Mouse (Mus musculus): Measurements from ENCODE around the gene S100a5.

S100a5 gene

DNA sequence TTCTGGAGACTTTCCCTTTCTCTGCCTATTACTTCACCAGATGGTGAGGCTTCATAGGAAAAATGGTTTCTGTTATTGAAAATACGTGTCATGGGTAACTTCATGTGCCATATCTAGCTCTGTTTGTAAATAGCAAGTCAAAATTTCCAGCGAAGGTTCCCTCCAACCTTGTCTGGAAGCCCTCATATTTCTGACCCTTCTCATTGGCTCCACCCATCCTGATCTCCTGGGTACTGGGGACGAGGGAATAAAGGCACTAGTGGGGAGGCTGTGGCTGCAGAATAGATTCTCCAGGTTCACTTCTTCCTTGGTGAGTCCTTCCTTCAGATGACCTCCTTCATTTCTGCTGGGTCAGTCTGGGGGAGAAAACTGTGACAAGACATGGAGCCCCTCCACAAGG, at the start of gene S100a5:
TSS of gene S100a5 (plus strand) at position 301 of the 400 bp plus-strand sequence.
- no peak for DNase-seq (ENCODE audit: low read depth, low spot score)

DNA sequence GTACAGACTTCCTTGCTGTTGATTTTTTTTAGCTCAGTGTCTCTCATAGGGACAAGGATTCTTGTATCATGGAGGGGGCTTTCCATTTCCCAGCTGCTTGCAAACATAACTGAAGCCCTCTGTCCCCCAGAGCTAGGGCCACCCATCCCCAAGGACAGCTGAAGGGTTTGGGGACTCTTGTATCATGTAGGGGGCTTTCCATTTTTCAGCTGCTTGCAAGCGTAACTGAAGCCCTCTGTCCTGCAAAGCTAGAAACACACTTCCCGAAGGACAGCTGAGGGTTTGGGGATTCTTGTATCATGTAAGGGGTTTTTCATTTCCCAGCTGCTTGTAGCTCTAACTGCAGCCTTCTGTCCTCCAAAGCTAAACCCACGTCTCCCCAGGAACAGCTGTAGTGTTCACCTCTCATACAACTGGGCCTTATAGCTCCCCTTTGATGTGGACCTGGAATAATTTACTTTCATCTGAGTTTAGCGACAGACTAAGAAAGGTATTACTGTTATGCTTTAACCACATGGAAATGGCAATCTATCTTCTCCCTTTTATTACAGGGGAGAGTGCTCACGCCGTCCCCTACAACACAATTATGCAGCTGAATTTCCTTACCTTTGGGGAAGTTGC, 48.2 kb upstream of the S100a5 start, which contains the start of gene S100a3:
TSS of gene S100a3 (plus strand) at position 571 of the 621 bp plus-strand sequence.
- no peak for DNase-seq (ENCODE audit: low read depth, low spot score)

- DNase-seq (ENCODE audit: low read depth, low spot score), result no peak
These were observed 33.6 kb upstream of the S100a5 start for GRCm38 (mm10) chr3:90574691-90575090.

DNA sequence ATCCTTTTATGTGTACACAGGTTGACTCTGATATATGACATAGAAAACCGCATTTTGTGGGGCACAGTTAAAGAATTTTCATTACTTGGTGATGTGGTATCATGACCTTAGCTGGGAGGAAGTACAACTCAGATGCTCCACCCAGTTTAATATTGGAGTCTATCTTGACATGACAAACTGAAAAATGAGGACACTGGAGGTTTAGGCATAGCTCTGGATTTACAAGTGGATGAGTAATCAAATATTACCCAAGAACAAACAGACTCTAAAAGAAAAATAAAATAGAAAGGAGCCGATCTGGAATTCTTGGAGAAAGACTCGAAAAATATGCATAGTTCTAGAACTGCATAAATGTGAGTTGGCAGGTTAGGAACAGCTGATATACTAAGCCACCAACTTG, 33.0 kb upstream of the S100a5 start:
- no peak for DNase-seq (ENCODE audit: low read depth, low spot score)

GRCm38 (mm10) chr3:90576351-90577001, 31.8 kb upstream of the S100a5 start:
- no peak for DNase-seq (ENCODE audit: low read depth, low spot score)

DNA sequence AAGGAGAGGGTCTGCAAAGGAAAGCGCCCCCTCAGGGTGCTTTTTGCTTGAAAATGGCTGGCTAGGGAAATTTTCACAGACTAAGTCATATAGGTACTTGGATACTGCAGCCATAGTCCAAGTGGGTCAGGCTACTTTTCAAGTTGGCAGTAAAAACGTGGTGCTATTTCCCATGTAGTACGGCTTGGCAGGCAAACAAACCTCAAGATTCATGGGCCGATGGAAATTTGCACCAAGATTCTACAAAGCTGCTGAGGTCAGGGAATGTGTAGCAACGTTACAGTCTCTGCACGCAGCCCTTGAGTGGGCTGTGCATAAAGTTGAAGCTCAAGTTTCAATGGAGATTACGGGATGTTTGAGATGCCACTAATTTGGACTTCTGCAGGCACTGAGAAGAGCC, 28.9 kb upstream of the S100a5 start:
- DNase-seq (ENCODE audit: low read depth, low spot score), result no peak

DNA sequence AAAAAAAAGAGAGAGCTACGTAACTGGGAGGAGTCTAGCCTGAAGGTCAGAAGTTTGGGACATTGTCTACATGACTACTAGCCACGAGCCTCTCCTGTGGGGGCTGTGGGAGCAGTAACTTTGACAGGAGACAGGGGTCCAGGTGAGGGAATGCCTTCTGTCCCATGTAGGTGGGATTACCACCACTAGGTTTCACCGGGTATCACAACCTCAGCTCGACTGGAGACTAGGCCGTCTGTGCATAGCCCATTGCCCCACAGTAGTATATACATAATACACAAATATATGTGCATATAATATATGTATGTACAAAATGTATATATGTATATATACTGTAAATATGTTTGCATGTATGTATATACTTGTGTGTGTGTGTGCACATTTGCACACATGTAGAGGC, 27.2 kb upstream of the S100a5 start:
- DNase-seq (ENCODE audit: low read depth, low spot score), result no peak

- DNase-seq (ENCODE audit: low read depth, low spot score), result no peak
These were observed 26.2 kb upstream of the S100a5 start for GRCm38 (mm10) chr3:90582156-90582555.

GRCm38 (mm10) chr3:90582556-90582955, 25.8 kb upstream of the S100a5 start:
- DNase-seq (ENCODE audit: low read depth, low spot score), result no peak

- no peak for DNase-seq (ENCODE audit: low read depth, low spot score)
These were observed 24.4 kb upstream of the S100a5 start for GRCm38 (mm10) chr3:90583893-90584292.

DNA sequence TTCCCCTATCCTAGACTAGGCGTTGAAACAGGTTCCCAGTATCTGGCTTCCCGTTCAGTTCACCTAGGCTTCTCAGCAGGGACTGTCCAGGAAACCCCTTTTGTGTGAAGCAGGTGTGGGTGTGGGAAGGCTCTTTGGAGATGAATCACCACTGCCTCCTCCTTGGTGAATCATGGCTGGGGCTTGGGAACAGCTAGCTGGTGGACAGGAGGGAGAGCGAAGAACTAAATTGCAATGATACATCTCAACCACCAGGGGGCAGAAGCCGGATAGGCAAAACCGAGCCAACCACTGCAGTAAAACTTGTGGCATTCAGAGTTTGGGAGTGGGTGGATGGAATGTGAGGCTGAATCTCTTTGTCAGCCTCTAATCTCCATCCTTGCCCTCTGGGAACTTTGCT, 22.7 kb upstream of the S100a5 start:
- no peak for DNase-seq (ENCODE audit: low read depth, low spot score)

DNA sequence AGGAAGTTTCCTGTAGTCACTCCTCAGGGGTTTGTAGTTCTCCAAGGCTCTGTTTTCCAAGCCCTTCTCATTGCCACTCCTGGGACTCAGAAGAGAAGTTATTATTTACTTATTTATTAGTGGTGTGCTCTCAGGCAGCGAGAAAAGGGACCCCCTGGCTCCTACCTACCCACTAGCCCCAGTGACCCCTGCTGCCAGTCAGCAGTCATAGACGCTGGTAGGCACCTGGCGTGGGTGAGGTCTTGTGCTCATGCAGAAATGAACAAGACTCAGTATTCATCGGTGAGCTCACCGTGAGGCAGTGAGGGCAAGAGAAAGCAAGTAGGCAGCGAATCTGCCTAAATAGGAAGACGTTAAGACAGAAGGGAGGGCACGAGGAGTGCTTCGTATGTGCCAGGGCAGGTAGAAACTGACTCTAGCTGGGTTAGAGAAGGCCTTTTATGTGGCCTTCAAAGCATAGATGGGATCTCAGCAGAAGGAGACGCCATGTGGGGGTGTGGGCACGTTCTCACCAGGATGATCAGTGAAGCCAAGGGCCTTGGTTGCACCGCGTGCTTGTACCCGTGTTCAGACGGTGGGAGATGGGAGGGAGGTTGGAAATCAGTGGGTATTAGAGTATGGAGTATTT, 22.2 kb upstream of the S100a5 start:
- no peak for DNase-seq (ENCODE audit: low read depth, low spot score)

GRCm38 (mm10) chr3:90586906-90587305, 21.4 kb upstream of the S100a5 start:
- no peak for DNase-seq (ENCODE audit: low read depth, low spot score)

GRCm38 (mm10) chr3:90587361-90588101, 20.8 kb upstream of the S100a5 start:
- DNase-seq (ENCODE audit: low read depth, low spot score), result no peak

- DNase-seq (ENCODE audit: low read depth, low spot score), result no peak
These were observed 18.9 kb upstream of the S100a5 start for GRCm38 (mm10) chr3:90589390-90589789.

DNA sequence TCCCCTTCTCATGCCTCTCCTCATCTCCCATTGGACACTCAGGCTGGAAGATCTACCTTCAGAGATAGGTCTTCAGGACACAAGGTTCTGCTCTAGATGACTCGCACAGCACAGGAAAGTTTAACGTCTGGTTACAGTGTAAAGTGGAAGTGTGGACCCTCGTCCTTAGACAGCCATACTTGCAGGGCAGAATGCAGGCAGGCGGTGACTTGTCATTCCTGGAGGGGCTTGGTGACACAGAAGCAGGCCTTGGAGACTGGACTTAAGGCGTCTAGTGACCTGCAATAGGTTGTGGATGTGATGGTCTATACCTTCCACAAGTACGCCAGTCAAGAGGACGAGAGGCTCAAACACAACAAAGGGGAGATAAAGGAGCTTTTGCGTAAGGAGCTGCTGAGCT, 18.4 kb upstream of the S100a5 start, which contains the start of gene S100a2:
TSS of gene S100a2 (plus strand) at position 301 of the 400 bp plus-strand sequence.
- DNase-seq (ENCODE audit: low read depth, low spot score), result no peak

GRCm38 (mm10) chr3:90594466-90594865, 13.9 kb upstream of the S100a5 start:
- no peak for DNase-seq (ENCODE audit: low read depth, low spot score)

GRCm38 (mm10) chr3:90595556-90595955, 12.8 kb upstream of the S100a5 start:
- DNase-seq (ENCODE audit: low read depth, low spot score), result no peak

DNA sequence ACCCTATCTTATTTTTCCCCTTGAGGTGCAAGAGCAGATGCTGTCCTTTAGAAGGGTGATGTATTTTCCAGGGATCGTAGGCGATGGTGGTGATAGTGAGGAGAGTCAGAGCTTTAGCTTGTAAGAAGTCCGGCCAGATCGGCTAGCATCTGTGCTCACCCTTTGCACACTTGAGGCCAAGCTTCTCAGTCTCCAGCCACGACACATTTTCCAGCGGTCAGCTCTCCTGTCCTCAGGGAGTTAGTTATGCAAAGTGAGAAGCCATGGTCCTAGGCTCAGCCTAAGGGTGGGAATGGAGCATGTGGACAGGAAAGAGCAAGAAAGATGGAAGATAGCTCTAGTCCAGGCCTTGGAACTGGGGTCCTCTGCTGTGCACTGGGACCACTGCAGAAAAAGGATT, 11.5 kb upstream of the S100a5 start:
- DNase-seq (ENCODE audit: low read depth, low spot score), result no peak

DNA sequence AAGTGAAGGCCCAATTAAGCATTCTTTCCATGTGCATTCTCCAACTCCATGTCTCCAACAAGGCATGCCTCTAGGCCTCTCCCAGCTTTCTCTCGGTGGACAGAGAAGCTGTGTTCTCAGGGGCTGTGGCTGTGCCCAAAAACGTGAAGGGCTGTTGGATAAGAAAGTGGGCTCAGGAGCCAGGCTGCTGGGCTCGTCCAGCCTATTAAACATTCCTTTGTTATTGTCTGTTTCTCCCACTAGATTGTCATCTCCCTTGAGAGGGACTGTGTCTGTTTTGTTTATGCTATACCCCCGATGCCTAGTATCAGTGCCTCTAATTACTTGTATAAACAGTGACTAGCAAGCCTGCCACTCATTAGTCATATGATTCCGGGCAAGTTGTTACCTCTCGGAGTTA, 10.6 kb upstream of the S100a5 start:
- no peak for DNase-seq (ENCODE audit: low read depth, low spot score)

DNA sequence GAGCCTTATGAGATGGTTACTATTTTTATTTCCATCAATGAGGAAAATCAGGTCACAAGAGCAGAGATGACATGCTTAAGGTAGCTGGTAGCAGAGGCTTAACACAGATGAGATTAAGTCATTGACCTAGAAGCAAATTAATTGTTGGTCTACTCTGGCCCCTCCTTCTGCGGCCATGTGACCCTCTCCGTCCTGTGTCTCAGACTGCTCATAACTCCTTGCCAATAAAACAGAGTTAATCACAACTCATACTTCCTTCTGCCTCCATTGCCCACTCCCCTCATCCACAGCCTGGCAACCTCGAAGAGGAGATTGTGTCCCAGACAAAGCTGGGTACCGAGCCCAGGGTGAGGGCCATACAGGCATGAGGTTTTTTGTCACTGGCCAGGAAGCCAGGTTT, 10.1 kb upstream of the S100a5 start:
- no peak for DNase-seq (ENCODE audit: low read depth, low spot score)

GRCm38 (mm10) chr3:90599401-90599800, 8.9 kb upstream of the S100a5 start:
- no peak for DNase-seq (ENCODE audit: low read depth, low spot score)

All from brain, embryonic 18.5 days (tissue).